Mouse (Mus musculus): ENCODE data around the gene Nadsyn1.

The Nadsyn1 gene

DNA sequence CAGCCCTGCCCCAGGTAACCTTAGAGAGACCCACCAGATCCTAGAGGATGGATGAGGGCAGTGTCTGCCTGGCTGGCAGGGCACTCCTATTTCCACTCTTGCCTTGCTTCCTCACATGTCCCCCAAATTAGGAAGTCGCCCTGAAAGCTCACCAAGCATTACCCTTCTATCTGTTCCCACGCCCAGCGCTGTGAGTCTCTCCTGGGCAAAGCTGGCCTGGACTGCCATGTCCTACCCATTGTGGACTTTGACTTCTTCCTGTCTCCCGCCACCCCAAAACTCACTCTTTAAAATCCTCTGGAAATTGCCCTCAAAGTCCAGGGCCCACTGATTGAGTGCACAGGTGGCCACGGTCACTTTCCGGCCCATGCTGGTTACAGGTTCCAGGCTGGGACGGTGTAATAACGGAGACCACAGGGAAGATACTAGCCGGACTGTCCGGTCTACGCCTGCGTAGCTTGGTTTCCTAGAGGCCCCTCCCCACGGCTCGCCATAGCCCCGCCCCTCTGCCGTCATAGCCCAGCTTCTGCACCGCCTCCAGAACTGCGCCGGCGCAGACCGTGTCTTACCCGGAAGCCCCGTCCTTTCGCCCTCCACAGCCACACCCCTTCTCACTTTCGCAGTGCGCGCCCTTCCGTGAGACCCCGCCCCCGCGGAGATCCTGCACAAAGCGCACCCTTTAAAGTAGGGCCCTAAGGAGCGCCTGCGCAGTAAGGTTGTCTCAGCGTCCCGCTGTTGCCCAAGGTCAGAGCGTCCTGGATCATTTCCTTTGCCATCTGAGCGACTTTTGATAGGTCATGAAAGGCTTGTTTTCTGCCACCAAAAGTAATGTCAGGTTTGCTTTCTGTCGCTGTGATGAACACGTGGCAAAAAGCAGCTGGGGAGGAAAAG lies at the start of gene Nadsyn1, which contains the start of gene Dhcr7:
Nadsyn1 (minus strand) TSS at position 475 of the 891 bp plus-strand sequence.
Dhcr7 (plus strand) TSS at position 771 of the 891 bp plus-strand sequence.
- DNase-seq: peak; percentile 99

DNA sequence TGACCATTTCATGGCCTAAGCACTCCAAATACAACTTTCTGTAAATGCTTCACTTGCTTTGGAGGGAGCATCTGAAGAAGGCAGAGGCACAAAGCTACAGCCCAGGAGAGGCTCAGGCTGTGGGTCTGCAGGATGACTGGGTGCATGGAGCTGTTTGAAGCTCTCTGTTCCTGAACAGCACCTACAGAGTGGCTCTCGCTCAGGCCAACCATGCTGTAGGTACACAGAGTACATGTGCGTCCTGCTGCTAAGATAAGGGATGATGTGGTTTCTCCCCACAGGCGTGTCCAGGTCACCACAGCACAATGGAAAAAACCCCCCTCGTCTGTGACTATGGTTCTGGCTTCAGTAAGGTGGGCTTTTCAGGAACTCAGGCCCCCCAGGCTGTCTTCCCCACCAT lies 46.2 kb upstream of the Nadsyn1 start:
- DNase-seq: no peak

GRCm38 (mm10) chr7:143866538-143866937 lies 43.9 kb upstream of the Nadsyn1 start, which contains the start of gene Gm498:
Gm498 (plus strand) TSS chr7:143866838.
- no peak for DNase-seq

DNA sequence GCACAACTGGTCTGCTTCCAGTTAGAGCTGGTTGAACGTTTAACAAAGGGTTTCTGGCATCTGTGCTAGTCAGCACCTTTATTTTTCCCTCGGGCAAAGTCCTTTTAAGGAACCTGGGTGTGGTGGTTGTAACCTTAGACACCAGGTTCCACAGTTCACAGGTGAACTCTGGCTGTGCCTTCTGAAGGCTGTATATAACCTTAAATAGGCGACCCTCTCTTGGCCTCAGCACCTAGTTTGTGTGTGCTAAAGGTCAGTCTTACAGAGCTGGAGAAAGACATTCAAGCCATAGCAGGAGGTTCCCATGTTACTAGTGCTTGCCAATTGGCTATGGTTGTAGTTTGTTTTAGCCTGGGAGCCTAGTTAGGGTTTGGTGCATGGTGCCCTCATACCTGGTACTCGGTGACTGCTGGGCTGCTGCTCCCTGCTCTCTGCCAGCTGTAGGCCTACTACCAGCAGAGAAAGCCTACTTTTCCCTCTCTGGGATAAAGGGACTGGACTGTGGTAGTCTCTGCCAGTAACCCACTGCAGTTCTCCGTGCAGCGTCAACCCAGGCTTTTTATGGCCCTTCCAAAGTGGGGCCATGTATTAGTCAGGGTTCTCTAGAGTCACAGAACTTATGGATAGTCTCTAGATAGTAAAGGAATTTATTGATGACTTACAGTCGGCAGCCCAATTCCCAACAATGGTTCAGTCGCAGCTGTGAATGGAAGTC lies 26.3 kb upstream of the Nadsyn1 start:
- DNase-seq: no peak

DNA sequence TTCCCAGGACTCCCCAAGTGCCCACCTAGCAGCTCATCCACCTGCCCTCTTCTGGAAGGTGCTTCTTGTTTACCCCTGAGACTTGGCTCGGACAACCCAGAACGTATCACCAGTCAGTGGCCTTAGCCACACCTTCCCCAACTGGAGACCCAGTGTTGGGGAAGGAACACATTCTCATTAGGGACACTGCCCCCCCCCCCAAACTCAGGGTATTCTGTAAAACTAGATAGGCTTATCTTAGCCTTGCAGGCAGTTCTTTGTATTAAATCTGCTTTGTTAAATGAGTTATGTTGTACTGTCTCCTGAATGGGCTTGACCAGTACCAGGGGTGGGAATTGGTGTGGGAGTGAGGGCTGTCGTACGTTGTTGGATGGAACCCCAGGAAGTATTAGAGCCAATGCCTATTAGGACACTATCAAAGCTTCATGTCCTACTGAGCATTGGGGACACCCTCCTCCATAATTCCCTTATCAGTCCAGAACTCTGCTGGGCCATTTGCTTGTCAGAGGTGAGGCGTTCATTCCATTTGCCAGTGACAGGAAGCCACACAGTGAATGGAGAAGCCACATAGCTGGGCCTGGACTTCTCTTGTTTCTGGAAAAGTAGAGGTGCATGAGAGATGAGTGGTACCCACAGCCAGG lies 25.6 kb upstream of the Nadsyn1 start:
- DNase-seq: no peak

GRCm38 (mm10) chr7:143841301-143841700 lies 18.7 kb upstream of the Nadsyn1 start:
- no peak for DNase-seq

DNA sequence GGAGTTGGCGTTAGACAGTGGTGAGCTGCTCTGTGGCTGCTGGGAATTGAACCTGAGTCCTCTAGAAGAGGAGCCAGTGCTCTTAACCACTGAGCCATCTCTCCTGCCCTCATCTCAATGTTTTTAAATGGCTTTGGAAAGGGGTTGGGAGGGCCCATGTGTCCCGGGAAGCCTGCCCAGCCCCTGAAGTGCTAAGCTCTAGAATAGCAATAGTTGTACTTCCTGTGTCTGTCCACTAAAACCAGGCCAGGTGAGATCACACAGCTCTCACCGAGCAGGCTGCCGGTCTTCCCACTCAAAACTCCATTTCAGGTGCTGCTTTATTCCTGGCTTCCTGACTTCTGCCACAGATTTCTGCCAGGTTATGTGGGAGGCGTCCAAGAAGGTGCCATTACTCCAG lies 17.5 kb upstream of the Nadsyn1 start:
- no peak for DNase-seq

DNA sequence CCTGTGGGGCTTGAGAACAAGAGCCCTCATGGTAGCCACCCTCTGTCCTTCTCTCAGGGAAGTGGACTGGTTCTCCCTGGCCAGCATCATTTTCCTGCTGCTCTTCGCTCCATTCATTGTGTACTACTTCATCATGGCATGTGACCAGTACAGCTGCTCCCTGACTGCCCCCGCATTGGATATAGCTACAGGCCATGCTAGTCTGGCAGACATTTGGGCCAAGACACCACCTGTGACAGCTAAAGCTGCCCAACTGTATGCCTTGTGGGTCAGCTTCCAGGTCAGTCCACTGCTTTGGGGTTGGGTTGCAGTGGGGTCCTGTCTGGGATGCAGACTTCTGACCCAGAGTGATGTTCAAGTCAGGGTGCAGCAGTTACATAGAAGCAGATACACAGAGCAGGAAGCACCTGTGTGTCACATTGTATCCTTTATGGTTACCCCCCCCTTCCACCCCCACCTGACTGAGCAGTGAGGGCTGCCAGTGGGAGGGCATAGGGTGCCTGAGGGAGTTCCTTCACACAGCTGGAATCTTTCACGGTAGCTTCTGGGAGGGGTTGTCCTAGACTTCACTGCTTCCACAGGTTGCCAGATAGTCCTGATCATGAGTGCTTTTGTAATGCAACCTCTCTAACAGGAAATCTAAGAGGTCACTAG lies 15.2 kb upstream of the Nadsyn1 start:
- DNase-seq: no peak

DNA sequence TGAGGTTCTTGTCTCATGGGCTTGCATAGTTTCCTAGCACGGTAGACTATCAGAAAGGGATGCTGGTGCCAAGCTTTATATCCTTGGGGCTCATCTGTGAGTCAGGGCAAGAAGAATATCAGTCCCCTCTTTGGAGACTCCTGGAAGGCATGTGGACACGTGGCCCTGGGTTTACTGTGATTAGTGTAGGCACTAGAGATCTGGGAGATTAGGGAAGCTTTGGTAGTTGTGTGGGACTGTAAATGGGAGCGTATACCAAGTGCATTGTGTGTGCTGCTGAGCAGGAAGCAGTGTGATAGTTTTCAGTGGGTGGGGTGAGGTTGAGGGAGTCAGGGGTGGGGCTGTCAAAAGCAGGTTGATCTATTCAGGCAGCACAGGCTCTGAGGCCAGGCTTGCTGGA lies 12.3 kb upstream of the Nadsyn1 start:
- DNase-seq: no peak

DNA sequence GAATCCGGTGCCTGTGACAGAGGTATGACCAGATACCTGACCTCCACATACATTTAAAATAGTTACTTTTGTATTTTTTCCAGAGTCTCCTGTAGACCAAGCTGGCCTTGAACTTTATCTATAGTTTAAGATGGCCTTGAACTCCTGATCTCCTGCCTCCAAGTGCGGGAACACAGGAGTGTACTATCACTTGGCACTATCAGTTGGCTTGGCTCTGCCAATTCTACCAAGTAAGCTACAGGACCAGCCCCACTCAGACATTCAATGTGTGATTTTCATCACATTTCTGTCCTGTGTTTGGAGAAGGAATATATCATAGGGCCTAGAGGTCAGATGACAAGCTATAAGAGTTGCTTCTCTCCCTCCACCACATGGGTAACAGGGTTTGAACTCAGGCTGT lies 11.7 kb upstream of the Nadsyn1 start:
- no peak for DNase-seq

GRCm38 (mm10) chr7:143833581-143834190 lies 11.0 kb upstream of the Nadsyn1 start:
- DNase-seq: no peak

DNA sequence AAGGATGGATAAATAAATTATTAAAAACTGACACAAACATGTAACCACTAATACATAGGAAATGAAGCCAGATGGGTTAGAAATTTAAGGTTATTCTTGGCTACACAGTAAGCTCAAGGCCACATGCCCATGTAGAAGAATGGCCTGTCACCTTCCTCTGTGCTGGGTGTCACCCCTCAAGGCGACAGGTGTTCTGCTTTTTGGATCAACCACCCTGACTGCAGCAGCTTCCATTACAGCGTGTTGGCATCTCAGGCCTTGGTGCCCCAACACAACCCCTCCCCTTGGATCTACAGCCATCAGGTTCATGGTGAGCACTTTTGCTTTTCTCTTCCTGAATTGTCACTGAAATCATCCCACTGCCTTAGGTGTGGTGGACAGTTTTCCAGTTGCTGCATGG lies 10.0 kb upstream of the Nadsyn1 start:
- no peak for DNase-seq

GRCm38 (mm10) chr7:143832196-143832595 lies 9.5 kb upstream of the Nadsyn1 start:
- no peak for DNase-seq

GRCm38 (mm10) chr7:143830399-143830798 lies 7.8 kb upstream of the Nadsyn1 start:
- DNase-seq: no peak

DNA sequence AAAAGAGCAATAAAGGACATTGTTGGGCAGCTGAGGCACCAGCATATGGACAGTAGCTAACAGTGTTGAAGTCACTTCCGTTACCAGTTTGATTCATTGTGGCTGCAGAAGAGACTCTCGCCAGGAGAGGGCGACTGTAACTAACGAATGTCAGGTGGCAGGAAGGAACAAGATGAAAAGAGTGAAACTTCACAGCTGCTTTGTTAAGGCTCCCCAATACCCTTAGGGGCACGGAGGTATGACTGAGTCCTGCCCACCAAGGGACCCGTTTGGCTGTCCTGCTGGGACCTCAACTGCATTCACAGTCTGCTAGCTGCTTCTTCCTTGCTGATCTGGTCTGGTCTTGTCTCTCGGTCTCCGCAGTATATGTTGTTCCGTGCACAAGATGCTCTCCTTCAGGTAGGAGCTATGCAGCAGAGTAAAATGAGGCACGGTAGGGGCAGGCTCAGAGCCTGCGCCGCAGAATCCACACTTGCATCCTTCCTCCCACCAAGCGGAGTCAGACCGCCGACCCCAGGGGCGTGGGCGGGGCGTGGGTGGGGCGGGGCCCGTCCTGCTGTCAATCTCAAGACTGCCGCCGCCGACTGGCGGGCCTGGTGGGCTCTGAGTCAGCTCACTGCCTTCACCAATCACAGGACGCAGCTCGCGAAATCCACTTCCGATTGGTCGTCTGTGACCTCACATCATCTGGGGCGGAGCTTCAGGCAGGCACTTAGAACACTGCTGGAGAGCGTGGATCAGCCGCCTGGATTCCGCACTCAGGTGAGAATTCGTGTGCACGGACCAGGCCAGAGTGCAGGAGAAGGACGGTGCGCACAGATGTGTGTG lies 7.1 kb upstream of the Nadsyn1 start:
- DNase-seq: peak; percentile 87 to 91

DNA sequence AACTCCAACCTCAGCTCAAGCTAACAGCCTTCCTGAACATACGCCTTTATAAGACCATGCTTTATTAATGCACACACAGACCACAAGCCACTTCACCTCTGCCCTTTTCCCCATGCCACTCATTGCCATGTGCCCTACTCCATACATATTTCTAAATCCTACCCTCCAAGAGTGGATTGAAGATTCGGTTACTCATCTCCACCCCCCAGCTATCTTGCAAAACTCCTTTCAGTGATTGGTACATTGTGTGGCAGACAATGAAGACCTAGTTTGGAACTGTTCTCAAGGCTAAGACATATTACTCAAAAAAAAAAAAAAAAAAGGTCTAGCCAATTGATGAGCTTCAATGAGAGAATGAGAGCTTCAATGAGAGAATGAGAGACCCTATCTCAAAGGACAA lies 4.3 kb upstream of the Nadsyn1 start:
- no peak for DNase-seq

GRCm38 (mm10) chr7:143823266-143823605 lies 587 bp upstream of the Nadsyn1 start:
- DNase-seq: no peak

GRCm38 (mm10) chr7:143821241-143821640 lies 1.4 kb downstream of the Nadsyn1 start:
- DNase-seq: no peak

DNA sequence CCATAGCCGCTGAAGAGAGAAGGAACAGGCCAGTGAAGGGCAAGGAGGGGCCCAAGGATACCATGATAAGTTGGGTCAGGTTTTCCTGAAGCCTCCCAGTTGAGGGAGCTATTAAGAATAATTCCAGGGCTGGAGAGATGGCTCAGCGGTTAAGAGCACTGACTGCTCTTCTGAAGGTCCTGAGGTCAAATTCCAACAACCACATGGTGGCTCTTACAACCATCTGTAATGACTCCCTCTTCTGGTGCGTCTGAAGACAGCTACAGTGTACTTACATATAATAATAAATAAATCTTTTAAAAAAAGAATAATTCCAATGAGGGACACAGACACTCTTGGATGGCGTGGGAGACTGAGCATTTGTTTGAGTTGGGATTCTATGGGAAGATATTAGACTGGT lies 3.4 kb downstream of the Nadsyn1 start:
- DNase-seq: no peak

DNA sequence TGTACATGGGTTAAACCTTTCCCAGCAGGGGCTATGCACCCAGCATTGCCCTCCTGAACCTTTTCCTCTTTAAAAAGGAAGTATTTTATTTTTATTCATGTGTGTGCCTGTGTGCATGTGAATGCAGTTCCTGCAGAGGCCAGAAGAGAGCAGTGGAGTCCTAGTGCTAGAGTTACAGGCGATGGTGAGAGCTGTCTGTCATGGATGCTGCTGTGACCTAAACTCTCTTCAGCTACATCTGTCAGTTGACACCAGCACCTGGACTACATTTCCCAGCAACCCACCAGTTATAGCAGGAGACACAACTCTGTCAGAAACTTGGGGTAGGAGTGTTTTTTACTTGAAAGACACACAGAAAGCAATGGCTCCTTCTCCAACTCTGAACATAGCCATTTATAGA lies 13.7 kb downstream of the Nadsyn1 start:
- no peak for DNase-seq

GRCm38 (mm10) chr7:143805199-143805624 lies 17.4 kb downstream of the Nadsyn1 start:
- no peak for DNase-seq

Measured in spleen, adult 18-20 months (tissue).